Mouse (Mus musculus) left cerebral cortex, postnatal 14 days (tissue): ENCODE results near the gene Rfx8. TPM values are rescaled to one million over a fixed set of nuclear protein-coding genes. Genes with fewer than 3 reads are reported as not detected.
A peak's percentile ranks its signal among the peaks of the same experiment; 100 is the strongest.

ENCODE experiments used
- DNase-seq, 2 experiments: peaks; one replicate each; pipeline ENCODE4 v3.0.0; 2021 to 2022; ENCODE audit warnings: low spot score in 2 of 2, mixed read lengths in 1 of 2
- intact Hi-C: fragments of 180-260 bp; cut with DNase I; formaldehyde crosslinking; loops from one replicate; pipeline ENCODE4 v1.15.1; 2025
- total RNA-seq, 2 experiments: library from RNA; stranded (reverse); gene quantifications; 2 replicates each; pipeline ENCODE4 v1.2.3; 2021

The Rfx8 gene
- total RNA-seq, 2 experiments from 2014 or later: 0.21 to 0.35 TPM

DNA sequence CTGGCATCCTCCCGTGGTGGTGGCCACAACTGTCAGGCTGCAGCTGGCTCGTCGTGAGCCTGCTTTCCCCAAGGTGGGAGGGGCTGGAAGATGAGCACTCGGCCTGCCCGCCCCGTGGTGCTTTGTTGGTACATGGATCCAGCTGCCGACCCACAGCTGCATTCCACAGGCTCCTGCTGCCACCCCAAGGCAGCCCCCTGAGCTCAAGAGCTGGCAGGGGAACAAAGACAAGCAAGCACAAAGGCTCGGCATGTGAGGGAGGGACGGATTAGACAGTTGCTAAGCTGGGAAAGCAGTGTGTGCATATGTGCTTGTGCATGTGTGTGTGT lies 19.6 kb downstream of the Rfx8 start:
- intact Hi-C loops: no loop called here
- DNase-seq: peak in 1 of 2 experiments; percentile 26

GRCm38 (mm10) chr1:39700599-39701273 lies 20.1 kb downstream of the Rfx8 start:
- intact Hi-C loops: no loop called here
- no peak for DNase-seq

- intact Hi-C loops: no loop called here
- no peak for DNase-seq
These were observed 22.3 kb downstream of the Rfx8 start for GRCm38 (mm10) chr1:39698456-39698855.

GRCm38 (mm10) chr1:39695198-39695597 lies 25.6 kb downstream of the Rfx8 start:
- no peak for DNase-seq
- intact Hi-C loops: no loop called here

DNA sequence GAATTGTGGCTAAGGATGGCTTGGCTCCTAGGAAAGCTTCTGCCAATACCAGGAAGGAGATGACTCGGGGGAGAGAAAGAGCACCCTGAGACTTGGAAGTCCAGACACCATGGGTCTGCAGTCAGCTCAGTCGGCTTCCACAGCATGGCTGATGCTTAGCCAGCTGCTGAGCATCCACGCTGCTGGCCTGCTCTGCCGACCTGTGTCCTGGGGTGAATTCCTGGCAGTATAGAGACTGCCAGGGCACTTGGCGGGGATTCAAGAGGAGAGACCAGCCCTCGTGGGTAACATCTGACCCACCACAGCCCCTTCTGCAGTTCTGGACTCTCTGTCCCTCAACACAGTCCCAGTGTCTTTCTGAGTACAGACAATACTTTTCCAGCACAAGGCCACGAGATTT lies 26.0 kb downstream of the Rfx8 start:
- DNase-seq: no peak
- intact Hi-C loops: no loop called here

GRCm38 (mm10) chr1:39691974-39692373 lies 28.8 kb downstream of the Rfx8 start:
- DNase-seq: no peak
- intact Hi-C loops: no loop called here

GRCm38 (mm10) chr1:39691061-39691460 lies 29.7 kb downstream of the Rfx8 start:
- DNase-seq: no peak
- intact Hi-C loops: no loop called here

- no peak for DNase-seq
- intact Hi-C loops: loop anchor here (5.0 kb wide), 2 partner anchors 209 to 314 kb away; no protein-coding TSS in a partner anchor
These were observed 32.2 kb downstream of the Rfx8 start for GRCm38 (mm10) chr1:39688573-39688972.

- no peak for DNase-seq
- intact Hi-C loops: loop anchor here (5.0 kb wide), 2 partner anchors 210 to 315 kb away; no protein-coding TSS in a partner anchor
These were observed 33.5 kb downstream of the Rfx8 start for GRCm38 (mm10) chr1:39687279-39687678.

- intact Hi-C loops: loop anchor here (5.0 kb wide), 2 partner anchors 211 to 316 kb away; no protein-coding TSS in a partner anchor
- DNase-seq: peak; percentile 78 to 85
These were observed 35.0 kb downstream of the Rfx8 start for GRCm38 (mm10) chr1:39685841-39686240.

GRCm38 (mm10) chr1:39681638-39682037 lies 39.2 kb downstream of the Rfx8 start:
- intact Hi-C loops: no loop called here
- no peak for DNase-seq

DNA sequence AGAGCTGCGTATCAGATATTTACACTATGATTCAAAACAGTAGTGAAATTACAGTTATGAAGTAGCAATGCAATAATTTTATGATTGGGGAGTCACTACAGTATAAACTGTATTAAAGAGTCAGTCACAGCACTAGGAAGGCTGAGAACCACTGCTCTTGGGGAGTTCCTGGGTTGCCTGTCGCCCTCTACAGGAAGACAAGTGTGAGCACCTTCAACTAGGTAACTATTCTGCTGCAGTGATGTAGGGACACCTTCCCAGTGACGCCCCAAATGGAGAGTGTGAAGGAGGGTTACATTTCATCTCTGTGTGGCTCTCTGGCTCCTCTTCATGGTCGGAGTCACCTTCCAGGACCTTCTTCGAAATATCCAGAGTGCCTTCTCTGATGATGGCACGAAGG lies 40.3 kb downstream of the Rfx8 start:
- no peak for DNase-seq
- intact Hi-C loops: no loop called here

DNA sequence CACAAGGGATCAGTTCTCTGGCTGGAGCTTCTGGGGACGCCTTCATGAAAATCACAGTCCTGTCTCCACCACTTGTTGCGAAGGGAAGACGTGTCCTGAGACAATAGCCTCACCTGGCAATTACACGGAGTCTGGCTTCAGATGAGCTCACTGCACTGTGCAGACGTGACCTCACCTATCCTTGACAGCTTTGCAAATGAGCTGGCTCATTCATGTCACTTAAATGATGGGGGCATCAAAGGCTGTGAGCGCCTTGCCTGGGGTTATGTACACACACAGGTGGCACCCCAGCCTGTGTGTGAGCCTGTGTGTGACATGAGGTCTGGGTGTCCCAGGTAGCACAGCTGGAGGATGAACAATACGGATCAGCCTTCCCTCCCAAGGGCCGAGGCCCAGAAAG lies 41.9 kb downstream of the Rfx8 start:
- no peak for DNase-seq
- intact Hi-C loops: loop anchor here (5.0 kb wide), 1 partner anchor 313 kb away; no protein-coding TSS in a partner anchor

GRCm38 (mm10) chr1:39676221-39676876 lies 44.4 kb downstream of the Rfx8 start:
- intact Hi-C loops: loop anchor here (5.0 kb wide), 1 partner anchor 316 kb away; no protein-coding TSS in a partner anchor
- peak; percentile 52 to 78 for DNase-seq

GRCm38 (mm10) chr1:39672362-39673105 lies 48.3 kb downstream of the Rfx8 start:
- intact Hi-C loops: no loop called here
- DNase-seq: no peak

- intact Hi-C loops: no loop called here
- no peak for DNase-seq
These were observed 50.4 kb downstream of the Rfx8 start for GRCm38 (mm10) chr1:39670211-39670935.

DNA sequence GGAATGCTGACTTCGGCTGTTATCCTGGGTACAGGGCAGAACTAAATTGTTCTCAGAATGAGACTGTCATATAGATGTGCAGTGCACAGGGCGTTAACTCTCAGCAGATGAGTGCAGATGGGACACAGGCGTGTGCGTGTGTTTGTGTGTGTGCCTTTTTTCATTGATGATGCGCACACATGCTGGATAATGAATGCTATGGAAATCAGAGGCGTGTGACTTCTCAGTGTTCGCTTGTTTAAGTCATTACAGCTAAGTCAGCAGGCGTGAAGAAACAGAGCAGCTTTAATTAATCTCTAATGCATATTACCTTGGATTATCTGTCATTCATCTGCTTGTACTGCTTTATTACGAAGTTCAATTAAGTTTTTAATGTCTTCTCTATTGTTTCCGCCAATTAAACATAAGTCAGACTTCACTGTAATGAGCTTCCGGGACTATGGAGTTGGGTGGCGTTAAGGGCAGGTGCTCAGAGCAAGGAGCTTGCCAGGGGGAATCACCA lies 54.0 kb downstream of the Rfx8 start:
- intact Hi-C loops: no loop called here

GRCm38 (mm10) chr1:39664039-39664625 lies 56.7 kb downstream of the Rfx8 start:
- no peak for DNase-seq
- intact Hi-C loops: no loop called here

More for the DNA sequence above, 54.0 kb downstream of the Rfx8 start:
- no peak for DNase-seq

DNA sequence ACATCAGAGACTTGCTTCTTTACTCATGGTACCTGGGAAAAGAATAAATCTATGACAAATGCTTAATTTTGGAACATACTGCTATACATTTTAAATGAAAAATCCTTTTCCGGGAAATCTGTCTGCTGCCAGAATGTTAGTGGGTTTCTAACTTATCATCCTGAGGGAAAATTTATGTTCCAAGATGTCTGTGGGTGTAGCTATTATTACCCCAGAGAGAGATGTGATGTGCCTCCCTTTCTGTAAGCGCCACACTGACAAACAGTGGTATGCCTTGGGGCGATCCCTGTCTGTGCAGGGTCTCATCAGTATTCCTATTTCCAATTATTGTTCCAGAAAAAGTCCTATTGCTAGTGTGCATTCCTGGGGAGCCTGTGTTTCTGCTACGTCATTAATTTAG lies 57.7 kb downstream of the Rfx8 start:
- peak in 1 of 2 experiments; percentile 36 for DNase-seq
- intact Hi-C loops: no loop called here
